Mouse (Mus musculus) spleen, adult 12 weeks (tissue): ENCODE data around the gene Gm21028.
"Not testable (repeated sequence)": the region's sequence is repeated elsewhere in the genome, so short reads cannot be mapped to it uniquely, and the experiment has no call there.

Source experiments
- DNase-seq: peaks from one replicate; pipeline ENCODE4 v3.0.0; 2022; ENCODE audit warnings: low spot score

Gene Gm21028

DNA sequence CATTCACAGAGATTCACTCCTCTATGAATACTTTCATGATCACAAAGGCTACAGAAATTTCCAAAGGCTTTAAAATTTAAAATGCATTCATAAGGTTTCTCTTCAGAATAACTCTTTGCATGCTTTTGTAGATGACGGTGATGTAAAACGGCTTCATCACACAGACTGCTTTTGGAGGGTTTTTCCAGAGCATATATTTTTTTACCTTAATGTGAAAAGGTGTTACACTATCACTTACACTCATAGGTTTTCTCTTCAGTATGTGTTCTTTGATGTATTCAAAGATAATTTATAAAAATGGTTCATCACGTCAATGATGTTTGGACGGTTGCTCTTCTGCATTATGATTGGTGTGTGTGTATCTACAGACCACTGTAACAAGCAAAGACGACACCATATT is at the start of gene Gm21028:
TSS of gene Gm21028 (minus strand) at position 101 of the 400 bp plus-strand sequence.
- no peak for DNase-seq

DNA sequence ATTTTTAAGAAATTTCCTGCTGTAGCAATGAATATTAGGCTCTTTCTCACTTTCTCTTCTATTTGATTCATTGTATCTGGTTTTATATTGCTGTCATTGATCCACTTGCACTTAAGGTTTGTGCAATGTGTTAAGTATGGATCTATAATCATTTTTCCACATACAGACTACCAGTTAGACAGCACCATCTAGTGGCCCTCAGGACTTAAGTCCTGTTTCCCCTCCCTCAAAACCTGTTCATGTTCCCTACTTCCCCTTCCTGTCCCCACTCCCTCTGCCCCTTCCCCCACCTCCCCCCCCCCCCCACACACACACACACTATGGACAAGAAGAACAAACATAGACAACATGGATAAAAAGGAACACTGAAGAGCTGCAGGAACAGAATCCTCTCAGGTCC is 17.3 kb upstream of the Gm21028 start:
- not testable (repeated sequence) for DNase-seq

DNA sequence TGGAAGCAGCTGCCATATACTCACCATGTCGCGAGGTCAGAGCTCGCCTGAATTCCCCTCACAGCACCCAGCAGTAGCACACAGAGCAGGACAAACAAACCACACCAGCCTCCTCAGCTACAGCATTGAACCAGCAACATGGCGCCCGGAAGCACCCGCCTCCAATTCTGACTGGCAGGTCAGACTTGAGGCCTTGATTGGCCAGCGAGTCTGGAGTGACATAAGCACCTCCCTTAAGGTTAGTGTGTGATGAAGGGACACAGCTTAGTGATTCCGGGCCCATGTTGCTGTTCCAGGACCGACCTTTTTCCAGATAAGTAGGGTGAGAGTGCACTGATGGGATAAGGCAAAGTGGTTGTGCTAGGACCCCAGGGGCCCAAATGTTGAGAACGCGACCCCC is 14.0 kb upstream of the Gm21028 start, which contains the start of gene Zfp977:
TSS of gene Zfp977 (minus strand) at position 135 of the 400 bp plus-strand sequence.
- DNase-seq = not testable (repeated sequence)

DNA sequence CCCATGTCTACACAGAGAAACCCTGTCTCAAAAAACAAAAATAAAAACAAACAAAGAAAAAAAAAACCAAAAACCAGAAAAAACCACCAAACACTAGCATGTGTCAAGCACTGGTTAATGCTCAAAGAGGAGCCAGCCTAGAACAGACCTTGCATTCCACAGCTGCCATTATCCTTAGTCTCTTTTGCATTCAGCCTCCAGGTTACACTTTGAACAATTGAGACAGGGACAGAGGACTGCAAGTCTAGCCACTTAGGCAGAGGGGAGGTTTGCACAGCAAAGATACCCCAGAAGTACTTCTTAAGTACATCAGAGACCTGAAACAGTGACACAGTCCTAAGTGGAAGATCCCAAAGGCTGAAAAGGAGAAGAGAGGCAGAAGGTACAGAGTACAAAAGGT is 12.9 kb upstream of the Gm21028 start:
- not testable (repeated sequence) for DNase-seq

DNA sequence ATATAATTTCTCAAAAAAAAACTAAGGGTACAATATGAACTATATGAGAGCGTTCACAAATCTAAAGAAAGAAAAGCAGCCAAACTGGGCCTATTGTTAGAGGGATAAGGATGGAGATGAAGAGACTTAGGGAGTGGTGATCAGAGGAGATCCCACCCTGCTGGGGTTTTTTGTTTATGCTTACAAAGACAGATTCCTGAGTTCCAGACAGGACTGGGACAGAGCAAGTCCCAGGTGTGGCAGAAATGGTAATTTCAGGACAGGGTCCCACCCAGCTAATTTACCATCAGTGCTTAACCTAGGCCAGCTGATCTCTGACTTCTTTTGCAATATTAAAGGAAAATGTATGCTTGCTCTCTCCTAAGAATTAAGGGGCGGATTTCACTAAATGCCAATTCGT is 26.6 kb downstream of the Gm21028 start:
- DNase-seq = no peak
